Mouse (Mus musculus) CD4-positive, CD25-positive, alpha-beta regulatory T cell (primary cell): ENCODE results near the gene Cdca7l. TPM values are rescaled to one million over a fixed set of nuclear protein-coding genes. Genes with fewer than 3 reads are reported as not detected.

ENCODE experiments used
- polyA plus RNA-seq: library from polyadenylated mRNA; unstranded; fragments of 100-300 nt; shearing (Covaris generic); gene quantifications from one replicate; pipeline ENCODE4 v1.2.1, GENCODE M21; 2017

The Cdca7l gene
- 47.0 TPM for polyA plus RNA-seq

DNA sequence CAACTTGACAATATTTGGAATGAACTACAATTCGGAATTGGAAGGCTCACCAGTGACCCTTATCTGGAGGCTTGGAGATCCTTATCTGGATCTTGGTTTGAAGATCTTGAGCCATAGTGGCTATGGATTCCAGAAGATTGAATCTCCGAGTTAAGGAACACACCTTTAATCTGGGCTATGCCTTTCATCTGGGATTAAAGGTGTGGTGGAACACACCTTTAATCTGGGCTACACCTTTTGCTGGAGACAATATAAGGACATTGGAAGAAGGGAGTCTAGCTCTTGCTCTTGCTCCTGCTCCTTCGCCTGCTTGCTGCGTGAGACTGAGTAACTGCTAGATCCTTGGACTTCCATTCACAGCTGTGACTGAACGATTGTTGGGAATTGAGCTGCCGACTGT, at the start of gene Cdca7l:
Gene Cdca7l, plus strand, starts transcription at position 301 of the 400 bp plus-strand sequence.

